Mouse (Mus musculus) CH12.LX (cell line): ENCODE measurements at regions not wholly inside any gene's neighbourhood (a gene's known extent, or its start where the extent isn't known, plus 50 kb on each side); places are given as distances from the start of the nearest gene placed in this dataset.

Experiments used
- DNase-seq: peaks from one replicate; pipeline ENCODE4 v3.0.0-alpha.2; 2013; ENCODE audit errors: extremely low read depth
- H3K27ac ChIP-seq: 2 replicates; pipeline ENCODE4 v1.5.1; 2012; ENCODE audit warnings: low read depth, mild to moderate bottlenecking, control low read depth, moderate library complexity; ENCODE audit not compliant: insufficient read depth
- H3K27me3 ChIP-seq: replicated peaks from 2 replicates; pipeline ENCODE3; 2012; ENCODE audit warnings: inconsistent platforms
- H3K36me3 ChIP-seq, 2 experiments: replicated peaks in 1 of 2; 2 replicates each; pipeline versions ENCODE3 to v1.6.1; 2012; ENCODE audit warnings: inconsistent platforms in 1 of 2, low read length in 1 of 2, mild to moderate bottlenecking in 1 of 2, mixed read lengths in 1 of 2, moderate library complexity in 1 of 2; ENCODE audit not compliant: control insufficient read depth in 1 of 2, insufficient read depth in 1 of 2
- H3K4me1 ChIP-seq, 2 experiments: 2 replicates each; pipeline ENCODE4 v1.6.1; 2012; ENCODE audit warnings: inconsistent platforms in 1 of 2, moderate library complexity in 1 of 2; ENCODE audit not compliant: insufficient read depth in 2 of 2, control insufficient read depth in 1 of 2
- H3K4me2 ChIP-seq: 2 replicates; pipeline ENCODE4 v1.6.1; 2012; ENCODE audit warnings: low read depth, mild to moderate bottlenecking, control low read depth; ENCODE audit not compliant: poor library complexity, insufficient read depth, severe bottlenecking
- H3K4me3 ChIP-seq, 3 experiments: fragments of 150-350 bp in 1 of 3; sonication (generic) in 1 of 3; replicated peaks in 1 of 3; 2 replicates each; pipeline versions ENCODE3 to v1.5.1; 2011 to 2012; ENCODE audit warnings: low read depth in 2 of 3, low read length in 2 of 3, mild to moderate bottlenecking in 2 of 3, moderate library complexity in 2 of 3, control low read depth in 1 of 3, improper control_type of control experiment in 1 of 3, inconsistent platforms in 1 of 3, mixed read lengths in 1 of 3; ENCODE audit not compliant: poor library complexity in 1 of 3
- H3K79me2 ChIP-seq: replicated peaks from 2 replicates; pipeline ENCODE4 v1.6.1; 2012; ENCODE audit warnings: mild to moderate bottlenecking, moderate library complexity; ENCODE audit not compliant: control insufficient read depth, poor library complexity, insufficient read depth, severe bottlenecking; ENCODE audit errors: extremely low read depth
- H3K9ac ChIP-seq: 2 replicates; pipeline ENCODE4 v1.6.1; 2012; ENCODE audit warnings: low read depth, mild to moderate bottlenecking, control low read depth, moderate library complexity; ENCODE audit not compliant: insufficient read depth
- H3K9me3 ChIP-seq: replicated peaks from 2 replicates; pipeline ENCODE3; 2012; ENCODE audit warnings: low read length, inconsistent platforms, mixed read lengths
- CHD2 ChIP-seq: IDR thresholded peaks from 2 replicates; pipeline ENCODE4 v1.6.1; 2011; ENCODE audit warnings: low read length, improper control_type of control experiment
- CTCF ChIP-seq, 2 experiments: IDR thresholded peaks in 1 of 2; conservative IDR thresholded peaks in 1 of 2; 2 replicates each; pipeline ENCODE4 v1.5.1; 2011 to 2012; ENCODE audit warnings: low read depth in 2 of 2, low read length in 2 of 2, improper control_type of control experiment in 1 of 2, inconsistent platforms in 1 of 2, mild to moderate bottlenecking in 1 of 2, moderate library complexity in 1 of 2
- ELF1 ChIP-seq: IDR thresholded peaks from 2 replicates; pipeline ENCODE4 v1.6.1; 2014; ENCODE audit warnings: low read depth, mild to moderate bottlenecking, inconsistent platforms, low read length, improper control_type of control experiment
- EP300 ChIP-seq: IDR thresholded peaks from 2 replicates; pipeline ENCODE4 v1.6.1; 2011; ENCODE audit warnings: low read length, improper control_type of control experiment
- ETS1 ChIP-seq: conservative IDR thresholded peaks from 2 replicates; pipeline ENCODE4 v1.6.1; 2012; ENCODE audit warnings: low read depth, mild to moderate bottlenecking, inconsistent platforms, low read length, improper control_type of control experiment, moderate library complexity
- HCFC1 ChIP-seq: IDR thresholded peaks from 2 replicates; pipeline ENCODE4 v1.6.1; 2012; ENCODE audit warnings: low read depth, mild to moderate bottlenecking, inconsistent platforms, low read length, improper control_type of control experiment
- JUN ChIP-seq: IDR thresholded peaks from 2 replicates; pipeline ENCODE4 v1.6.1; 2011; ENCODE audit warnings: low read depth, mild to moderate bottlenecking, low read length, improper control_type of control experiment, moderate library complexity; ENCODE audit not compliant: insufficient read depth
- POLR2A ChIP-seq: IDR thresholded peaks from 2 replicates; pipeline ENCODE4 v1.6.1; 2011; ENCODE audit warnings: low read depth, mild to moderate bottlenecking, improper control_type of control experiment, low read length
- ZC3H11A ChIP-seq: IDR thresholded peaks from 2 replicates; pipeline ENCODE4 v1.6.1; 2012; ENCODE audit warnings: low read depth, mild to moderate bottlenecking, inconsistent platforms, low read length, improper control_type of control experiment
- ZMIZ1 ChIP-seq: IDR thresholded peaks from 2 replicates; pipeline ENCODE4 v1.6.1; 2012; ENCODE audit warnings: low read depth, mild to moderate bottlenecking, inconsistent platforms, low read length, improper control_type of control experiment
- dilution Hi-C: fragments of 300-500 bp; cut with MboI; formaldehyde crosslinking; loops from 2 replicates; pipeline ENCODE4 v1.14.3; 2020; ENCODE audit warnings: low sequenced_read_pairs; ENCODE audit not compliant: extremely low pct_unique_long_range_greater_than_20kb, extremely low pct_ligation_motif_present
- in situ Hi-C: fragments of 300-500 bp; cut with MboI; formaldehyde crosslinking; loops from 3 replicates; pipeline ENCODE4 v1.14.3; 2019; ENCODE audit warnings: low sequenced_read_pairs, low pct_ligation_motif_present, low pct_unique_long_range_greater_than_20kb, mixed read lengths

DNA sequence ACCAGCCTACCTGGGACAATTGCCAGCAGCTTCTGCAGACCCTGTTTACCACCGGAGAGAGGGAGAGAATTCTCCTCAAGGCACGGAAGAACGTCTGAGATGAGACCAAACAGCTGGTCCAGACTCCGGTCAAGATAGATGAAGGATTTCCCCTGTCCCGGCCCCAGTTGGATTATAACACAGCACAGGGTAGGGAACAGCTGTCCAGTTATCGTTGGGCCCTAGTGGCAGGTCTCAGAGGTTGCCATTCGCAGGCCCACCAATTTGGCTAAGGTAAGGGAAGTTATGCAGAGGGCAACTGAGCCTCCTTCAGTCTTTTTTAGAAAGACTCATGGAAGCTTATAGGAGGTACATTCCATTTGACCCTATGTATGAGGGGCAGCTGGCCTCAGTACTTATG lies 62.1 kb upstream of the Mup5 start:
- Histone ChIP-seq H3K9ac (no peak overlapping the region), H3K79me2 (no peaks in the 10 kb centered on the region), H3K4me2 (no peak overlapping the region), H3K27me3 (no peaks in the 10 kb centered on the region), H3K4me1 (no peaks in the 10 kb centered on the region), H3K36me3 (no peaks in the 10 kb centered on the region), H3K4me3 (no peak overlapping the region), H3K27ac (no peak overlapping the region), H3K9me3 (peaks cover 18% of the 10 kb centered on the region)
- in situ Hi-C loops (no loop called here), dilution Hi-C loops (no loop called here)
- TF ChIP-seq POLR2A: no peak
- TF ChIP-seq ZC3H11A: no peak
- TF ChIP-seq CTCF (conservative IDR thresholded peaks at IDR 0.05 in 1 of 2, IDR thresholded peaks at IDR 0.05 in 1 of 2; ENCODE audit: low read depth in 2 of 2, low read length in 2 of 2): no peak
- no peak for TF ChIP-seq JUN
- no peak for TF ChIP-seq EP300
- no peak for TF ChIP-seq ETS1
- TF ChIP-seq ZMIZ1: no peak
- TF ChIP-seq HCFC1: no peak
- TF ChIP-seq CHD2: no peak
- TF ChIP-seq ELF1: no peak
- no peak for DNase-seq
